1 mouse cellular context compared by ENCODE assay signal in genomic region chr1:118367970-118368369, GRCm38 (mm10).
A peak's percentile ranks its signal among the peaks of the same experiment; 100 is the strongest.
TF ChIP-seq lines count a peak whose summit lies in the region.

No protein-coding gene starts in this region.

TF ChIP-seq in CH12.LX, 34 proteins besides CTCF, POLR2A, EP300 and RAD21 (continued from another document):
- TF ChIP-seq UBTF (IDR thresholded peaks at IDR 0.05; ENCODE audit: low read depth, low read length) (no peak), CHD1 (IDR thresholded peaks at IDR 0.05; ENCODE audit: low read depth, low read length) (no peak), IRF4 (IDR thresholded peaks at IDR 0.05; ENCODE audit: low read depth, low read length) (0 out of 2 replicates have a peak, but pooled peaks have one; percentile 23), GABPA (IDR thresholded peaks at IDR 0.05; ENCODE audit: insufficient replicate concordance, low read depth, low read length) (no peak), JUN (IDR thresholded peaks at IDR 0.05; ENCODE audit: insufficient read depth, low read depth, low read length) (no peak), ZKSCAN1 (IDR thresholded peaks at IDR 0.05; ENCODE audit: borderline replicate concordance, low read depth, low read length) (no peak)
